Mouse (Mus musculus): ENCODE measurements around the gene Lmbr1l.

GRCm38 (mm10) chr15:98958901-98959420, 40.9 kb upstream of the Lmbr1l start:
- TF ChIP-seq CTCF (IDR thresholded peaks at IDR 0.05; ENCODE audit: low read depth) (no peak), EP300 (IDR thresholded peaks at IDR 0.05; ENCODE audit: low read depth) (no peak)
